Mouse (Mus musculus) embryonic fibroblast, embryonic 13.5 days (primary cell): ENCODE data around the gene Atad1. TPM values are rescaled to one million over a fixed set of nuclear protein-coding genes. Genes with fewer than 3 reads are reported as not detected.

ENCODE experiments used
- H3K27ac ChIP-seq: 2 replicates; pipeline ENCODE4 v1.5.1; 2012; ENCODE audit warnings: low read length, control low read depth, inconsistent platforms; ENCODE audit not compliant: insufficient read depth
- H3K4me1 ChIP-seq: 2 replicates; pipeline ENCODE4 v1.6.1; 2011; ENCODE audit warnings: low read length; ENCODE audit not compliant: control insufficient read depth, insufficient read depth
- H3K4me3 ChIP-seq: 2 replicates; pipeline ENCODE4 v1.5.1; 2011; ENCODE audit warnings: mild to moderate bottlenecking, control low read depth, low read length; ENCODE audit not compliant: insufficient read depth
- CTCF ChIP-seq: IDR thresholded peaks from 2 replicates; pipeline ENCODE4 v1.5.1; 2011; ENCODE audit warnings: mild to moderate bottlenecking, control low read depth, low read length, moderate library complexity, borderline replicate concordance; ENCODE audit not compliant: insufficient read depth
- POLR2A ChIP-seq: IDR thresholded peaks from 2 replicates; pipeline ENCODE4 v1.6.1; 2011; ENCODE audit warnings: low read depth, mild to moderate bottlenecking, control low read depth, low read length, moderate library complexity
- polyA plus RNA-seq: library from polyadenylated mRNA; stranded (reverse); fragments of >200 nt; gene quantifications from 2 replicates; pipeline ENCODE4 v1.2.4, GENCODE M21; 2011; ENCODE audit warnings: low read depth; ENCODE audit not compliant: missing spikeins, insufficient read length

The Atad1 gene
- polyA plus RNA-seq, 1 experiment: 97.8 TPM

DNA sequence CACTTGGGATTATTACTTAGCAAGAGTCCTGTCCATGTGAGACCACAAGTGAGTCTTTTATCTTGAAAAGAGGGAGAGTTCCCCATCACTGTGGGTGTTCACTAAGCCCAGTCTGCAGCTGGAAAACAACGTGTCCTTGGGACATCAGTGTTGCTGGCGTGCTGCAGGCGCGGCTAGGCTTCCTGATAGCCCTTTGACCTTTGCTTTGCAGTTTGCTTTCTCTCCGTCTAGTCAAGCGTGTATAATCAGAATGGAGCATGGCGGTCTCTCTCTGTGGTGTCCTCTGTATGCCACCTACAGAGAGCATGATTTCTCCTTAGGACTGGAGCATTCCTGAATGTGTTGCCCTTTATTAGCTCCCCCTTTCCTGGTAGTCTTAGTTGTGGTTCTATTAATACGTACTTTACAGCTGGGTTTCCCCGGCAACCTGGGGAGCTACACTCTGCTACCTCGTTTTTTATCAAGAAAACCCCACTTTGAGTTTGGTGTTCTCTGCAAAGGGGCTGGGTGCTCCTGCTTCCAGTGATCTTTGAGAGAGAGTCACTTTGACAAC is 91.5 kb downstream of the Atad1 start:
- Histone ChIP-seq H3K27ac (no peak overlapping the region), H3K4me3 (no peak overlapping the region), H3K4me1 (no peaks in the 10 kb centered on the region)
- TF ChIP-seq POLR2A: no peak
- no peak for TF ChIP-seq CTCF

DNA sequence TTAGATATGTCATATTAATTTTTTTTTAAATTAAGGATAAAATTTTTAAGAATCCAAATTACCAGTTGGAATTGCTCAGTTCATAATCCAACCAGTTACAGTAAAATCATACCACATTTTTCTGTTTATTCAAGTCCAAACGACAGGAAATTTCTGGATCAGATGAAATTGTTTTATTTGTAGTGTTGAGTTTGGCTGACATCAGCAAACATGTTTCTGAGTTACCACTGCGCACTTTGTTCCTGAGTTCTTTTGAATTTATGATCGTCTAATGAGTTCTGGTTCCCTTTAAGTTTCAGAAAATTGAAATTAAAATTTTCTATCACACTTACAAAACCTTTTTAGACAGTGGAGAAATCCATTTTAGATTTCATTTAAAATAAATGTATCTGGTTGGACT is 93.2 kb downstream of the Atad1 start:
- Histone ChIP-seq H3K4me1 (no peaks in the 10 kb centered on the region), H3K27ac (no peak overlapping the region), H3K4me3 (no peak overlapping the region)
- TF ChIP-seq CTCF (no peak), POLR2A (no peak)

DNA sequence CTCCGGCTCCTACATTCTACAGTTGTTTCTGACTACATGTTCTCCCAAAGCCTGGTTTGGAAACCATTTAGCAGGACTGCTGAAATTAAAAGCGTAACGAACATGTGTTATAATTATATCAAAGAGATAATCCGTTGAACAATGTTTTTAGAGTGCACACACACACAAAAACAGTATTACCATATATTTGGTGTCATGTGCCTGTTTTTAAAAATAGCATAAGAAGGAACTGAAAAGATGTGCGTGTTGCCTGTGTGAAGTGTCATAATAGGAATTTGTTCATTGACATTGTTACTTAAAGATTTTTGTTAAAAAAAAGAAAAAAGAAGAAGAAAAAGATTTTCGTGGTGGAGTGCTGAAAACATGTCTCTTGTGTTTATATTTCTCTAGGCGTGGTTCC is 93.6 kb downstream of the Atad1 start:
- Histone ChIP-seq H3K4me3 (no peak overlapping the region), H3K27ac (no peak overlapping the region), H3K4me1 (no peaks in the 10 kb centered on the region)
- TF ChIP-seq POLR2A (no peak), CTCF (no peak)

DNA sequence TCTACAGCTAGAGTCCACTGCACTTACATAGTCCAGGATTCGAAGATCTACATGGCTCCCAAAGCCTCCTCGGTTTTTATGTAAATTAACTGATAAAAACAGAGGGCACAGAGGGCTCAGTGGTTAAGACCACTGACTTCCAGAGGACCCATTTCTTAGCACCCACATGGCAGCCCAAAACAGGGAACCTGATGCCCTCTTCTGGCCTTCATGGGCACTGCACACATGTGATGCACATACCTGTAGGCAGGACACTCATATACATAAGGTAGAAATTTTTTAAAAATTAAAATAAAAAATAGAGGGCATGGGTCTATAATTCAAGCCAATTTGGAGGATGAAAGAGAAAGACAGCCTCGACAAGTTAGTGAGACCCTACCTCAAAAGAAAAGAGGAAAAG is 95.9 kb downstream of the Atad1 start:
- TF ChIP-seq POLR2A (no peak), CTCF (no peak)
- Histone ChIP-seq H3K4me3 (no peak overlapping the region), H3K27ac (no peak overlapping the region), H3K4me1 (no peaks in the 10 kb centered on the region)

DNA sequence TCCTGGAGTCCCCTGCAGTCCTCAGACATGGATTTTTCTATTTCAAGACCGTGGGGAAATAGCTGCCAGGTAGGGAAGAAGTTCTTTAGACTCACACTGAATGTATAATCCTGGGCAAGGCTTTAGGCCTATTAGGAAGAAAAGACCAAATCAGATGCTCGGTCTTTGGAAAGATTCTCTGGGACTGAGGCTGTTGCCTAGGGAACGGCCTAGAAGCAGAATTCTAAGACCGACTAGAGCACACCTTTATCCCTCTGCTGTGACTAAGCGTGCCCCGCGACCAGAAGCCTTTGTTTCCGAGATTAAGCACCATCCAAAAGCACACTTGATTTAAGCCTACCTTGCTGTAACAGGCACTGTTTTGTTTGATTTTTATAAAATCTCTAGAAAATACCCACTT is 97.6 kb downstream of the Atad1 start:
- TF ChIP-seq CTCF (no peak), POLR2A (no peak)
- Histone ChIP-seq H3K27ac (no peak overlapping the region), H3K4me3 (no peak overlapping the region), H3K4me1 (no peaks in the 10 kb centered on the region)

DNA sequence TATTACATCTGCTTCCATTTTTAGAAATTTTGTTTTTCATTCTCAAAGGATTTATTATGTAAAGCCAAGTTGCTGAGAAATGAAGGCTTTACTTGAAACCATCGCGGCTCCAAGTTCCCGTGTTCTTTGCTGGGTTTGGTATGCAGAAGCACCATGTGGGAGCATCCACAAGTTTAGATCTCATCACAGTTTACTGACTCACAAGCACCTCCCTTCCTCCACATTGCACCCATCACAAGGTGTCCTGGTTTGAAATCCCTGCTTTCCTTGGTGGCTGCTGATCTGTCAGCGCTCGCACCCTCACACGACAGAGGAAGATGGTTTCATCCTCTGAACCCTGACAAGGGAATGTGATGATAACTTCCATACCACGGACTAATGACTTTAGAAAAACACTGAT is 98.1 kb downstream of the Atad1 start:
- Histone ChIP-seq H3K27ac (no peak overlapping the region), H3K4me3 (no peak overlapping the region), H3K4me1 (no peaks in the 10 kb centered on the region)
- TF ChIP-seq POLR2A (no peak), CTCF (no peak)

DNA sequence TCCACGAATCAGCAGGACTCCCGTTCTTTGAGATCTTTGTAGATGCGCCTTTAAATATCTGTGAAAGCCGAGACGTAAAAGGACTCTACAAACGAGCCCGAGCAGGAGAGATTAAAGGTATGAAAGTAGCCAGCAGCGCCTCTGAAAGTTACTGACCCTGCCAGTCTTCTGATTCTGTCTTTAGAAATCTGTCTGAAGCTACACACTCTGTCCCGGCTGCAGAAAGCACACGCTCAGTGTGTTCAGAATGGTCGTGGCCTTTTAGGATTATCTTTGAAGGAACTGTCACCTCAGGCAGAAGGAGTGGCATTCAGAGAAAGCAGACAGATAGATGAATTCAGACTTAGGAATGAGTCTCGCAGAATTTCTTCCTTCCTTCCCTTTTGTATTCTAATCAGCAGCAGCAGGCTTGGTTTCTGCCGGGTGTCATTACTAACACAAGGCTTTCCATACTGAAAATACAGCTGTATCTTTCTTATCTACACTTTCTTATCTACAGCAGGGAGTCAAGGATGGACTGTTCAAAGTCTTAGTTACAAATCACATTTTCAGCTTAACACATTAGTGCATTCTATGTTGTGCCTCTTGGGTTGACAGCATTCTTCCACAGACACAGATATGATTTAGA is 101.2 kb downstream of the Atad1 start:
- H3K4me3 ChIP-seq: no peak overlapping the region
- H3K27ac ChIP-seq: no peak overlapping the region
- TF ChIP-seq CTCF (no peak), POLR2A (no peak)
- no peaks in the 10 kb centered on the region for H3K4me1 ChIP-seq

DNA sequence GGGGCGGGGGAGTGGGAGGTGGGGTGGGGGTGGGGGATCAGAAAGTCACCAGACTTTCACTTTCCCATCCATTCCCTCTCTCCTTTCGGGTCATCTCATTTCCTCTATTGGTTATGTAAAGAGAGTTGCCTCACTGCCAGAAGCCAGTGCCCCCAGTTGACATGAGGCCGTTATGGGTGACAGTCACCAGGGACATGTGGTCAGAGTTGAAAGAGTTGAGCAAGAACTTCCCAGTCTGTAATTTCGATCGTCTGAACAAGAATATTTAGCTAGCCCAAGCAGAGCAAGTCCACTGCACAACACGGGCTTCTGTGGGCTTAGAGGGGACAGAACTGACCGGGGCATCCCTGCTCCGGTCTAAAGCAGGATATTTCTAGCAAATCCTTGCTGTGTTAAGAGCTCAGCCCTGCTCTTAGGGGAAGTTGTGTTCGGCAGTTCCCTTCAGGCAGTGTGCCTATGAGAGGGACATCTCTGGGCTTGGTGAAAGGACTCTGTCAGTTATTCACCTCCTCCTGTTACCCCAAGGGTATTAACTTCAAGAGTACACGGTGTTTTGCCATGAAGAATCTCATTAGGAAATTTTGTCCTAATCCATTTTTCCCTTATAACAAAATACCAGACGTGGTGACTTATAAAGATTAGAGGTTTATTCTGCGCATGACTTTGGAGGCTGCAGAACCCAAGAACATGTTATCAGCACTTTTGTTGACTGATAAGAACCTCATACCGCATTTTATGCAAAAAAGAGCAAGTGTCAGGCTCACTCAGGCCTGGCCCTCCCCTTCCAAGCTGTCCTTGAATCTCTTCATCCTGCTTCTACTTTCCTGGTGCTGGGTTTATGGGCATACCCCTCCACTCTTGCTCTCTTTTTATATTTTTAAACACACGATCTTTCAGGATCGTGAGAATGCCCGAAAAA is 102.0 kb downstream of the Atad1 start:
- Histone ChIP-seq H3K4me1 (no peaks in the 10 kb centered on the region), H3K27ac (no peak overlapping the region), H3K4me3 (no peak overlapping the region)
- no peak for TF ChIP-seq POLR2A
- TF ChIP-seq CTCF: no peak

DNA sequence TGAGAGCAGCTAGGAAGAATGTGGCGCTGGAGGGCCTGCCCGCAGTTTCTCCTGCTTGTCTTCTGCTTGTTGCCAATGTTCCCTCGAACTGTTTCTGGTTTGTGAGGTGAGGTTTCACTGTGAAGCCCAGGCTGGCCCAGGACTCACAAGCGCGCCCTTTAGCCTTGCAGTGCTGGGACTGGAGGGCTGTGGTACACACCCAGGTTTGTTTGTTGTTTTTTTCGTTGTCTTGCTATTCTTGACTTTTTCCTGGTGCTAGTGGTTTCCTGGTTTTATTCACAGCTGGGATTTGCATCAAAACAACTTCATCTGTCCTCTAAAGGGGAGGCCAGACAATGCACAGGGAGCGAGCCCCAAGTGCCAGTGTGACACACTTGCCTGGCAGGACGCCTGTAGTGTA is 104.7 kb downstream of the Atad1 start:
- Histone ChIP-seq H3K4me1 (no peaks in the 10 kb centered on the region), H3K27ac (no peak overlapping the region), H3K4me3 (no peak overlapping the region)
- TF ChIP-seq CTCF (no peak), POLR2A (no peak)
